Mouse (Mus musculus): ENCODE results near the gene Aldh3b3.

Gene Aldh3b3

DNA sequence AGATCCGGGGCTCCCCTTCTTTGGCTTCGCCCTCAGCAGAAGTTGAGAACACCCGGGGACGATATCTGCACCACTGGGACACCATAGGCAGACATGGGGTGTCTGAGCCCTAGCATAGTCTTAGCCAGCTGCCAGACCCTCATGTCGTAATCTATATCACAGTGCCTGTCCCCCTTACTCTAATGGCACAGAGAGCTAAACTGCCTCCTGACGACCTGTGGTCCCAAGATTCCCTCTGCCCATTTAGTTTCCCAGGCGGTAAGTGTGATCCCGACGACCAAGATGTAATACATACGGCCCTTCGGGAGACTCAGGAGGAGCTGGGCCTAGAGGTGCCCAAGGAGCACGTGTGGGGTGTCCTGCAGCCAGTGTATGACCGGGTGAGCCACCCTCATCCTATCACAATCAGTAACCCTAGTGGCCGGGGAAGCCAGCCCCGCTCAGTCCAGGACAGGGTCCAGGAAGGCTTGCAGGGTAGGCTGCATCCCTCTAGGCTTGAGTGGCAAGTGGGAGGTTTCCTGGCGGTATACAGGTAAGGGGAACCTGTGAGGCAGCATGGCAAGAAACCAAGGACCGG, 42.6 kb downstream of the Aldh3b3 start:
- no peak for DNase-seq (ENCODE audit: low read depth in 1 of 2, low spot score in 2 of 2)

DNA sequence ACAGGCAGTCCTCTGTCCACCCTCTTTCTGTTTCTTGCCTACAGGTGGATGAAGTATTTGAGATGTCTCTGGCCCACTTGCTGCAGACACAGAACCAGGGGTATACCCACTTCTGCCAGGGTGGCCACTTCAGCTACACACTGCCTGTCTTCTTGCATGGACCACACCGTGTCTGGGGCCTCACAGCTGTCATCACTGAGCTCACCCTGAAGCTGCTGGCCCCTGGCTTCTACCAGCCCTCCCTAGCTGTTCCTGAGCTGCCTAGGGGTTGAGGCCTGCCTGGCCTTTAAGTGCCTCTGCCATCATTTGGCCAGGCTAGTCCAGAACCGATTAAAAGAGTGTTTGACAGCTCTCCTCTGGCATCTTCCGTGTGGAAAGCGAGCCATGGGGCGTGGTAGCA, 43.3 kb downstream of the Aldh3b3 start:
- no peak for DNase-seq (ENCODE audit: low read depth in 1 of 2, low spot score in 2 of 2)

GRCm38 (mm10) chr19:4003112-4003511, 44.7 kb downstream of the Aldh3b3 start, which contains the start of gene Doc2g:
Doc2g (plus strand) TSS chr19:4003313.
- no peak for DNase-seq (ENCODE audit: low read depth in 1 of 2, low spot score in 2 of 2)

- no peak for DNase-seq (ENCODE audit: low read depth in 1 of 2, low spot score in 2 of 2)
Observed at GRCm38 (mm10) chr19:4003641-4004040, 45.2 kb downstream of the Aldh3b3 start.

DNA sequence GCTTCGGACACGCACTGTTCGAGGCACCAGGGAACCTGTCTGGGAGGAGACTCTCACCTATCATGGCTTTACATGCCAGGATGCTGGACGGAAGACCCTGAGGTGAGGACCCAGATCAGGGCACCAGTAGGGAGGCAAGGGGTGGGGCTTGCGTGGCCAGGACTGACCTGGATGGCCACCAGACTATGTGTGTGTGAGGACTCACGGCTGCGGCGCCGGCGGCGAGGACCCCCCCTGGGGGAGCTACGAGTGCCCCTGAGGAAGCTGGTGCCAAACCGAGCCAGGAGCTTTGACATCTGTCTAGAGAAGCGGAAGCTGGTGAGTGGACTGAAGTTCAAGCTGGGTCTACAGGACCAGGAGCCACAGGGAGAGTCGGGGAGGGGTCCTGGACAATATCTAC, 45.9 kb downstream of the Aldh3b3 start:
- no peak for DNase-seq (ENCODE audit: low read depth in 1 of 2, low spot score in 2 of 2)

- no peak for DNase-seq (ENCODE audit: low read depth in 1 of 2, low spot score in 2 of 2)
Observed at GRCm38 (mm10) chr19:4005091-4005490, 46.6 kb downstream of the Aldh3b3 start.

- no peak for DNase-seq (ENCODE audit: low read depth in 1 of 2, low spot score in 2 of 2)
Observed at GRCm38 (mm10) chr19:4005971-4006370, 47.5 kb downstream of the Aldh3b3 start.

DNA sequence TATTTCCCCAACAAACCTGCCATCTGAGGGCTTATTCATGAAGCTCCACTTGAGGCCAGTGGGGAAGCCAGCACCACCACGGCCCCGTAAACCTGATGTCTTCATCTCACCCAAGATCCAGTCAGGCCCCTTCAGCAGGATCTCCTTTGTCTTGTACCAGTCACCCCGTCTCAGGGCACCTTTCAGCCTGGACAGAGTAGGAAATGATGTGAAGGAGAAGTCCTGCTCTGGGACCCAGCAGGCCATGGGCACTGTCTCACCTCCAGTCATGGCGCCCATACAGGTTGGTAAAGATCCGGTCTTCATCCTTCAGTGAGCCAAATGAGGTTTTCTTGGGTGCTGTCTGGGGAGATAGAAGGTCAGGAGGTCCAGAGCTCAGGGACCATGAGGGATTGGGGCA, 52.6 kb downstream of the Aldh3b3 start:
- DNase-seq (ENCODE audit: low read depth in 1 of 2, low spot score in 2 of 2): no peak

GRCm38 (mm10) chr19:4012432-4013022, 54.1 kb downstream of the Aldh3b3 start, which contains the start of gene Ndufv1:
Ndufv1 (minus strand) TSS chr19:4012806.
- DNase-seq (ENCODE audit: low read depth in 1 of 2, low spot score in 2 of 2): peak; percentile 87 to 92

DNA sequence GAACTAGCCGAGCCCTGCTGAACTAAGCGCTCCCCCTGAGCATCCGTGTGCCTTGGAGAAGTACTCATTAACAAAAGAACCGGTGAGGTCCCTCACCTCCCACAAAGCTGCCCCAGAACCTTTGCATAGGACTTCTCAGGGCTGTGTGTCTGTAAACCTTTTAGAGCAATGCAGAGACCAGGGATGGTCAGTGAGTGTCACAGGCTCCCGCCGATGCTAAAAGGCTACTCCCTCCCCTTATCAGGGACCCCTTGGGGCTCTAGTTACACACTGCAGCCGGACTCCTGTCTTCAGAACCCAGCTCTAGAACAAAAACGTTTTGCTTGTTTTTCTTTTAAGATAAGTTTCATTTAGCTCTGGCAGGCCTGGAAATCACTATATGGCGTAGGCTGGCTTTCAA, 54.6 kb downstream of the Aldh3b3 start:
- DNase-seq (ENCODE audit: low read depth in 1 of 2, low spot score in 2 of 2): no peak

DNA sequence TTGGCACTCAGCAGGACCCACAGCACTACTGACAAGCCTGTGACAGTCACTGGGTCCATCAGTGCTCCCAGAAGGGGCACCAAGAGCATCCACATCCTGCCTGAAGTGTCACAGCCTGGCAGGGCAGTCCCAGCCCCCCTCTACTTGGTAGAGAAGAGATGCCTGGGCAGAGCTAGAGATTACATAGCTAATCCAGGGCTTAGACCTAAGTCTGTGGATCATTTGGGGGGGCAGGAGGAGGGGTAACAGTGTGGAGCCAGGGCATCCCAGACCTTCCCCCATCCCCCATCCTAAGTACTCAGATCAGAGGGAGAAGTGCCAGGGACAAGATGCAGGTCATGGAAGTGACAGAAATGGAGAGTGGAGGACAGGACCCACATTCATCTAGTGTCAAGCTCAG, 56.4 kb downstream of the Aldh3b3 start:
- no peak for DNase-seq (ENCODE audit: low read depth in 1 of 2, low spot score in 2 of 2)

DNA sequence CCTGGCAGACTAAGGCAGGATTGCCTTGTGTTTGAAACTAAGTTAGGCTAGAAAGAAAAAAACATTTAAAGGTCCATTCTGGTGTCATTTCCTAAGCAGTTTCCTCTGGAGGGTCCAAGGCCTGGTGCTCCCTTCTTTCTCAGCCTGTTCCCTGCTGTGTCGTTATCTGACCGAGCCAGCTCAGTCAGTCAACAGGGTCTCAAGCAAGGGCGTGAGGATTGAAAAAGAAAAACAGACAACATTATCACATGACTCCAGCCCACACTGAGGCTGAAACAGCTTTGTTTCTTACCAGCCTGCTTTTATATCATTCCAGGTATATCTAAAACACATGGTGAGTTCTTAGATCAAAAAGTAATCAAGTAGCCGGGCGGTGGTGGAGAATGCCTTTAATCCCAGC, 57.2 kb downstream of the Aldh3b3 start:
- no peak for DNase-seq (ENCODE audit: low read depth in 1 of 2, low spot score in 2 of 2)

GRCm38 (mm10) chr19:4017921-4018587, 59.6 kb downstream of the Aldh3b3 start:
- no peak for DNase-seq (ENCODE audit: low read depth in 1 of 2, low spot score in 2 of 2)

DNA sequence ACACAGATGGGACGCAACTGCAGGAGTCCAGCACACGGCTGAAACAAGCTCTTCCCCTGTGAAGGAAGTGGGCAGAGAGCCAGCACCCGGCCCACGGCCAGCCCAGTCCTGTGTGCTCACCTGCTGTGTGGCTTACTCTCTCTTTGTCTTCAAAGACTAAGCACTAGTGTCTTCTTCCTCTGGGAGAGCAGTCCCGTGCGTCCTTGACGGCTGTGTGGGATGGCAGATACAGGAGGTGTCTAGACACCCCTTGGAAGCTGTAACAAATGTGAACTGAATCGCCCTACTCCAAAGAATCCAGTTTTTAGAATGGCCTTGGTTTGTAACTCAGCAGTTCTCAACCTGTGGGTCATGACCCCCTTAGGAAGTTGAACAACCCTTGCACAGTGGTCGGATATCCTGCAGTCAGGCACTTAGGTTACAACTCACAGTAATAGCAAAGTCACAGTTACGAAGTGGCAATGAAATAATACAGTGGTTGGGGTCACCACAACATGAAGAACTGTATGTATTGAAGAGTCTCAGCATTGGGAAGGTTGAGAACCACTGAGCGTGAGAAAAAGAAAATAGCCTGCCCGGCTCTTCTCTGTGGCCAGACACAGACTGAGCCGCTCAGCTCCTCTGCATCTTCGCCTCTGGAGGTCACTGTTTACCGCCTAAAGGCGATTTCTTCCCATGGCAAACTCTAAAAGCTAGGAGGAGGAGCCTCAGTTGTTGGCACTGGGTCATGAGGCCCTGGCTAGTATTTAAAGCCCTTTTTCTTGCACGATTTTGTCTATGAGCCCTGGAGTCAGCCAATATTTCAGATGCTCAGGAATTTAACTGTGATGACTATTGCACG, 60.5 kb downstream of the Aldh3b3 start:
- DNase-seq (ENCODE audit: low read depth in 1 of 2, low spot score in 2 of 2): peak in 1 of 2 experiments; percentile 59
